Mouse (Mus musculus): Measurements from ENCODE around the gene Usp54.
"Not testable (repeated sequence)": the region's sequence is repeated elsewhere in the genome, so short reads cannot be mapped to it uniquely, and the experiment has no call there.

The Usp54 gene

GRCm38 (mm10) chr14:20607396-20608126 lies 33.3 kb downstream of the Usp54 start:
- no peak for DNase-seq

- DNase-seq = no peak
Observed at GRCm38 (mm10) chr14:20601287-20601686, 39.6 kb downstream of the Usp54 start.

- DNase-seq = no peak
Observed at GRCm38 (mm10) chr14:20600203-20600602, 40.7 kb downstream of the Usp54 start.

DNA sequence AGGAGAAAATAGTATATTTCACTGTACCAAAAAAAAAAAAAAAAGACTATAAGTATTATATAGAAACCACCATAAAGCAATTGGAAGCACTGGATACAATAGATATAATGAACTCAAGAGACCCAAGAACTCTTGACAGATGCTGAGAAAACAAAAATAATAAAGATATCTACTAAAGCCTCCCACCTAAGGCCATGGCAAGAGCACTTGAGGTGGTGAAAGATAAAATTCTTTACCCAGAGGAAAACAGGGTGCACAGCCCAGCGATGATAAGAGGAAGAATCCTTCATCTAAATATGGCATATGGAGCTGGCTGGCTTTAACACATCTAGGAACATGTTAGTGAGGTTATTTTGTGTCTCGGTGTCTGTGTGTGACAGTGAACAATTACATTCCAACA lies 41.3 kb downstream of the Usp54 start:
- DNase-seq = no peak

DNA sequence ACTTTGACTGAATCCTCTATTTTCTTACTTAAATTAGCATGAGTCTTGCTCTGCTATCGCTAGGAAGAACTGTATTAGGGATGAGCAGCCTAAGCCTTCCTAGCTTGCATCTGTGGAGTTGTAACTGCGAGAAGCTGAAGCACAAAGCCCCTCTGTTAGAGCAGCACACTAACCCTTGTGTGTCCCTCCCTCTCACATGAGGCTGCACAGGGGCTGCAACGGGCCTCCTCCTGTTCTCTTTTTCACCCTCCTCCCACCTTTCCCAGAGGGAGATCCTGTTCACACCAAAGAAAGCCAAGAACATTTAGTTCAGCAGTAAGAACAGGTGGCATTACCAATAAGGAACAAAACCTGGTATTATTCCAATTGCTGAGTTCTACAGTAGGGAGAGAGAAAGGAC lies 45.1 kb downstream of the Usp54 start:
- peak; percentile 18 to 23 for DNase-seq

- DNase-seq = no peak
Observed at GRCm38 (mm10) chr14:20587458-20587857, 53.4 kb downstream of the Usp54 start.

GRCm38 (mm10) chr14:20578822-20579407 lies 61.9 kb downstream of the Usp54 start:
- peak; percentile 5 for DNase-seq

- peak; percentile 85 for DNase-seq
Observed at GRCm38 (mm10) chr14:20576179-20576578, 64.7 kb downstream of the Usp54 start.

GRCm38 (mm10) chr14:20573196-20573595 lies 67.7 kb downstream of the Usp54 start:
- DNase-seq = not testable (repeated sequence)

DNA sequence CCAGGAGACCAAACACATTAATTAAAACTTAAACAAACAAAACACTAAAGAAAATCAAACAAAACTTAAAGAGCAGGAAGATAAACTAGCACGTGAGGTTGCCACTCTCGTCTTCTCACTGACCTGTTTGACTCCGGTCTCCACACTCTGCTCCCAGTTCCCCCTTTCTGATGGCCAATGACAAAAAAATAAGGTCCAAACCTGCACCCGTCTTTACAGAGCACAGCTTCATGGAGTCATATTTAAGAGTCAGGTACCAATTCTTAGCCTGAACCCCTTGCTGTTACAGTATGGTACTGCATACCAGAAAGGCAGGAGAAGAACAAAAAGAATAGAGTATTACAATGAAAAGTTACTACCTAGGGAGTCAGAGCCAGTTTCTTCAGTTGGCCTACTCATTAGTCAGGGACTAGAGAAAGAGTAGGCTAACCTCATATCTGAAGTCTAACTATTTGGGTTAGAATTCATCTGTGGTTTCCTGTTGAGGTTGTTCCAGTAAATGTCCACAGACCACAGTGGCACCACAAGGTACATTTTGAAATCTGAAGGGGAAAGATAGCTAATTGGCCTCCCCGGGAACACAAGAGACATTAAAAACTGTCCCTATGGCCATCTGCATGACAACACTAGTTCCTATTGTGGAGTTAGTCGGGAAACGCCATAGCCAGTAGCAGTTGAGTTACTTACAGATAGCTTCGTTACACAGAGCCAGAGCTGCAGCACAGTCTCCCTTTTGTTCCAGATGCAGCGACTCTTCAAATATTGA lies 75.4 kb downstream of the Usp54 start:
- DNase-seq = no peak

DNA sequence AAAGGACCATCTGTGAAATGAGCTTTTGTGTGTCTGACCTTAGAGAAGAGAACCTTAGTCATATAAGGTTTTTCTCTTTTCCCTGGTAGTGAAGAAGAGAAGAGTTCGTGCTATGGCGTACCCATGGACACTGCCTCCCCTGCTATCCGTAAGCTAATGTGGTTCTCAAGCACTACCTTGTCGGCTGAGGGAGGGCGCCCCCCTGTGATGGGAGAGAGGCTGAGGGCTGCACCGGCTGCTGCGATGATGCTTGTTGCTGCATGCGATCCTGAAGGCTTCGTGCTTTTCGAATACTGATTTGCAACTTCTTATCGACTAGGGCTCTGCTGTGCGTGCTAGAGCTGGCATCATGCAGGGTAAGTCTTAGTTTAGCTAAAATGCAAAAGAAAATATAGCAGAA lies 76.2 kb downstream of the Usp54 start:
- peak; percentile 10 to 34 for DNase-seq

GRCm38 (mm10) chr14:20561897-20562296 lies 79.0 kb downstream of the Usp54 start:
- DNase-seq = no peak

DNA sequence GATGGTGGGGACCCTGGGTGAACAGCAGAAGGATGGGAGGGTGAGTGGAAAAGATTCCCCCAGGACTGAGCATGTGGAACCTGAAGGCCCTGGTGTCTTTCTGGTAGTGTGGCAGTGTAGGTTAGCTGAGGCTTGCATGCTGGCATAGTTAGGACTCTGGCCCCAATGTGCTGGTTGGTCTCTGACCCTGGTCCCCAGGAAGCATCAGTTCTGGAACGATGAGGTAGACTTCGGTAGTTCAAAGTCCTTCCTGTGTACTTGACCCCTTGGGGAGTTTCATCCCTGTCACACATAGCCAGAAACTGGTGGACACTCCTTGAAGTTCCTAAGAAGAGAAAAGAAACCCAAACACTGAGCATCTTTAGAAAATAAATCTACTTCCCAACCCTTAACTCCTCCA lies 90.7 kb downstream of the Usp54 start:
- DNase-seq = no peak

DNA sequence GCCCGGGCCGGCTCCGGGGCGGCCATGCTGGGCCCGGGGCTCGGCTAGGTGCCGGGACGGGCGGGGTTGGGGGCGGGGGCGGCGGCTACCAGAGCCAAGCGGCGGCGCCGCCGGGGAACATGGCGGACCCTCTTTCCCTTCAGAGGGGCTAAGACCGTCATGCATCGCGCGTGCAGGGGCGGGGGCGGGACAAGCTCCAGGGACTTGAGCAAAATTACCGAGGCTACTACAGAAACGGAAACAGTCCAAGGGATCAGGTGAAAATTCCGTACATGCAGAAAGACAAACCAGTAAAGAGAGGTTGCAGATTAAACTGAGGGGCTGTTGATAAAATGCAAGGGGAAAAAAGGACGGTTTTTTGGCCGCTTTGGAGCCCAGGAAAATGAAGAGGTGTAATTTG lies 94.4 kb downstream of the Usp54 start, which contains the start of gene Ppp3cb:
TSS of gene Ppp3cb (minus strand) at position 159 of the 400 bp plus-strand sequence.
- peak; percentile 90 to 92 for DNase-seq

DNA sequence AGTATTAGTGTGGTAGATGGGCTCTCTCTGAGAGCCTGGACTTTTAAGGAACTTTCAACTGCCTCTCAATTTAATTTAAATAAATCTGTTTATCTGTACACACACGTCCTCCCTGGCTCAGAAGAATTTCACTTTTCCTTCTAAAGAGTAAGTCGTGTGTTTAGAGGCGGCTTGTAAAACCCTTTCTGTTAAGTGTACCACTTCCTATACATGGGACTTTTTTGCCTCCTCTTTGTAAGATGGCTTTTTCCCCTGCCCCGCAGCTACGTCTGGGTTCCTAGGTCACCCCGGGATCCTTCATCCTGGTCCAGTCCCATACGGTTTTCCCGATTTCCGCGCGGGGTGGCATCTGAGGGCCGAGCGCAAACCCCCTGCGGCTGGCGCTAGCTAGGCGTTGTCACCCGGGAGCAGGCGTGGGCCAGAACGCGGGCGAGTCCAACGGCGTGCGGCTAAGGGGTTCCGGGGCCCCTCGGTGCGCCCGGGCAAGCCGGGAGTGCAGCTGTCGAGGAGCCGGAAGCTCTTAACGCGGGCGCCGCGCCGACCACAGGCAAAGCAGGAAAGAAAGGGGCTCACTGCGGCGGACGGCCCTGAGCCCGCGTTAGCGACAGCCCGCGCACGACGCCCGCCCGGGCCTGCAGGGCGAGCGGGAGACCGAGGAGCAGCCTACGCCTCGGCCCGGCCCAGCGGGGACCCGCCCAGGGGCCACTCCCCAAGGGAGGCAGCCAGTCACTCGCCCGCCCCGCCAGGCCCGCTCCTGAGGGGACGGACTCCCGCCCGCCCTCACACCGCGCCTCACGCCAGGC lies 95.1 kb downstream of the Usp54 start:
- peak; percentile 81 to 87 for DNase-seq

GRCm38 (mm10) chr14:20544467-20545411 lies 96.1 kb downstream of the Usp54 start:
- no peak for DNase-seq

DNA sequence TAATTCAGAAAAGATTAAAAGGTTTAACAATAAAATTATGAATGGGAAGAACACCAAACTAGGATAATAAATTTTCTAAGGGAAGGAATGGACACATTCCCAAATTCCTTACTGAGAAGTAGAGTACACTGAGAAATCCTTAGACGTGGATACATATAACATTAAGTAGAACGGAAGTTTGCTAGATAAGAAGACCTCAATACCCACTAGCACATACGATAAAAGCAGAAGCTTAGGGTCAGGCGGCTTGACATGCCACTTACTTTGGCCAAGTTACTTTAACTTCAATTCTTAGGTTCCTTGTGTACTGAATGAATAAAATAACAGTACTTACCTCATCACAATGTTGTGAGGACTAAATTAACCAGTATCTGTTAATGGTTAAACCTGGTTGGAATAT lies 111.2 kb downstream of the Usp54 start:
- DNase-seq = no peak

- DNase-seq = no peak
Observed at GRCm38 (mm10) chr14:20520179-20520578, 120.7 kb downstream of the Usp54 start.

DNA sequence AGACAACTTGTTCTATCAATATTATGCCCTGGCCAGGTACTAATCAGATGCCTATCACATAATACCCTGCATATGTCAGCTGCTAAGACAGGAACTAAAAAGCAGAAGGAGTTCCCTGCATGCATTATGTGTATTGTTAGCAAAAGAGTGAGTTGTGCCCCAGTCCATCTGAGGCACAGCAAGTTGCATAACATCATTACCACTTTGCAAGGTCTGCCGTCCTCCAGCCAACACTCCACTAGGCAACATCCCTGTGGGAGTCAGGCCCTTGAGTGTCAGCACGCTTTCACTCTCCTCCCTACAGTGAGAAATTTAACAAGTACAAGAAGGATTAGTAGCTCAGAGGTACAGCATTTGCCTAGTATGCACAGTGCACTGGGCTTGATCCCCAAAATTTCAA lies 132.4 kb downstream of the Usp54 start:
- no peak for DNase-seq

DNA sequence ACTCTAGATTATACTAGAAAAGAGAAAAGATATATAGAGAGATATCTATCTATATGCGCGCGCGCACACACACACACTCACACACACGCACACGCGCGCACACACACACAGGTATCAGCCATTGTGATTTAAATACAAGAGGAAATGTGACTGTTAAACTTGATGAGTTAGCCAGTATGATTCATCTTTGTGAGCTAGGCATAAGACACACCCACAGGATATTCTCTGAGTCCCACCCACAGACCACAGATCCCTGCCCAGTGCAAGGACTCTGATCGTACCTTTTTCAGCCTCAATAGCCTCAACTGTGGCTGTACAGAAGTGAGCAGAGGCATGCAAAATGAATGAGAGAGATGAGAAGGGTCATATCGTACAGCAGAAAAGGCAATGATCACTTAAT lies 137.9 kb downstream of the Usp54 start:
- no peak for DNase-seq

GRCm38 (mm10) chr14:20499982-20500381 lies 140.9 kb downstream of the Usp54 start:
- no peak for DNase-seq

All from cerebellum, postnatal 10 days (tissue).